Mouse (Mus musculus): Measurements from ENCODE around the gene Coro1a.
"Not testable (repeated sequence)": the region's sequence is repeated elsewhere in the genome, so short reads cannot be mapped to it uniquely, and the experiment has no call there.

The Coro1a gene

DNA sequence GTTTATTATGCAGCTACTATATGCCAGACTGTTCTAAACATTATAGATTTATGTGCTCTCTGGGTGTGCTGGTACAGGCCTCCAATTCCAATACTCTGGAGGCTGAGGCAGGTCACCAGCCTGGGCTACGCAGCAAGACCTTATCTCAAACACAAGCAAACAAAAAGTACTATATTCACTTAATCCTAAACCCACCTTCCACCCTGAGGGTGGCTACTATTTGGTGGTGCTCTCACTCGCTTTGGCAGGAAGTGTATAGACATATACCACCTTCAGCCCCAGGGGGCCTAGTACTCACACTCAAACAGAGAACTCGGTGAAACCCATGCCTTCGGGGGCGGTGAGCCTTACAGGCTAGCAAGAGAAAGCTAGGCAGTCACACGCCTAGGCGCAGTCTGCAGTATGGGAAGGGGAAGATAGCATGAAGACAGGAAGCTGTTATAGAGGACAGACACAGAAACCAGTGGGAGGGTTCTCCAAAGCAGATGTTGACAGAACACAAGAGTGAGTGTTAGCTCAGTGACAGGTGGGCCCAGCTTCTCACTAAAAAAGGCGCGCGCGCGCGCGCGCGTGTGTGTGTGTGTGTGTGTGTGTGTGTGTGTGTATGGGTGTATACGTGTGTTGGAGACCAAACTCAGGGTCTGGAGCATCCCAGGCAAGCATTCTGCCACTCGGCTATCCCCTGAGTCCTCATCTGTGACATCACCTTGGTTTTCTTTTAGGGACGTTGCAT lies at the start of gene Coro1a:
Gene Coro1a, minus strand, starts transcription at position 346 of the 733 bp plus-strand sequence.
- no peak for DNase-seq (ENCODE audit: low read depth, low spot score)

DNA sequence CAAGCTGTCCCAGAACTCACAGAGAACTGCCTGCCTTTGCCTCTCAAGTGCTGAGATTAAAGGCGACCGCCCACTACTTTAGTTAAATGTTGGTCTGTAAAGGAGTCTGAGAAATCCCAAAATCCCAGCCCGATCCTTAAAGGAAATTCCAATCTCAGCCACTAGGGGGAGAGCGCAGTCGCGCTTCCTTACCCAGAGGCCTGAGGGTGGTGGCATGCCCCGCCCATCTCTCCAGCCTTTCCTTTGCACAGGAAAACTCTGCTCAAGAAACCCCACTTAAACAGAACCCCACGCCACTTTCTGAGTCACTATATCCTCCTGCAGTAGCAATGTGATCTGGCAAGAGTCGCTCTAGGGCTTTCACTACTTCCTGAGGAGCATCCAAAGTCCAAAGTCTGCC lies 47.3 kb upstream of the Coro1a start:
- no peak for DNase-seq (ENCODE audit: low read depth, low spot score)

DNA sequence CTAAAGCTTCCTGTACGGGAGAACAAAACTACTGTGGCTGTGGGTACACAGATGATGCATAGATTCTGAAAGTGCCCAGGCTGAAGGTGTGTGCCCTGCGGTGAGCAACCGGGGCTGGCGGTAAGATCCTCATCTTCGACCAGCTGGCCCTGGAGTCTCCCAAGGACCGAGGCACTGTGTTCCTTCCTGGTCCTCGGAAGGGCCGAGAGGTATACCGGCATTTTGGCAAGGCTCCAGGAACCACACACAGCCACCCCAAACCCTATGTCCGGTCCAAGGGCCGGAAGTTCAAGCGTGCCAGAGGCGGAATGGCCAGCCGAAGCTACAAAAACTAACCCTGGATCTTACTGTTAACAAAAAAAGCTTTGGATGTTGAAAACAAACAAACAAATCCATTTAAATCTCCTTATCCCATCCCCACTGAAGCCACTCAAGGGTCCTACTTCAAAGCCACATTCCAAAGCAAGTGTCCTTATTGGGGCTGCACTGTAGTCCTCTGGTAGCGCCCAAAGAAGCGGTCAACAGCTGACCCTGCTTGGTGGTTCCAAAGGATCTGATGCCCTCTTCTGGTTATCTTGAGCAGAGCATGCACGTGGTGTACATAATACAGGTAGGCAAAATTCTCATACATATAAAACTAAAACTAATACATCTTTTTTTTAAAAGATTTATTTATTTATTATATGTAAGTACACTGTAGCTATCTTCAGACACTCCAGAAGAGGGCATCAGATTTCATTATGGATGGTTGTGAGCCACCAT lies 42.2 kb upstream of the Coro1a start:
- DNase-seq (ENCODE audit: low read depth, low spot score), result no peak

DNA sequence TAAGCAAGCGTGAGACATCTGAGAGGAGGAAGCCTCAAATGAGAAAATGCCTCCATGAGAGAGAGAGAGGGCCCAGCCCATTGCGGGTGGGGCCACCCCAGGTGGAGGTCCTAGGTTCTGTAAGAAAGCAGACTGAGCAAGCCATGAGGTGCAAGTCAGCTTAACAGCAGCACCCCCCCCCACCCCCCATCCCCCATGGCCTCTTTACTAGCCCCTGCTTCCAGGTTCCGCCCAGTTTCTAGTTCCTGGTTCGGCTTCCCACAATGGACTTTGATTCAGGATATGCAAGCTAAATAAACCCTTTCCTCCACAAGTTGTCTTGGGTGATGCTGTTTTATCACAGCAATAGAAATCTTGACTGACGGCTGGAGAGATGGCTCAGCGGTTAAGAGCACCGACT lies 41.2 kb upstream of the Coro1a start:
- DNase-seq (ENCODE audit: low read depth, low spot score), result no peak

DNA sequence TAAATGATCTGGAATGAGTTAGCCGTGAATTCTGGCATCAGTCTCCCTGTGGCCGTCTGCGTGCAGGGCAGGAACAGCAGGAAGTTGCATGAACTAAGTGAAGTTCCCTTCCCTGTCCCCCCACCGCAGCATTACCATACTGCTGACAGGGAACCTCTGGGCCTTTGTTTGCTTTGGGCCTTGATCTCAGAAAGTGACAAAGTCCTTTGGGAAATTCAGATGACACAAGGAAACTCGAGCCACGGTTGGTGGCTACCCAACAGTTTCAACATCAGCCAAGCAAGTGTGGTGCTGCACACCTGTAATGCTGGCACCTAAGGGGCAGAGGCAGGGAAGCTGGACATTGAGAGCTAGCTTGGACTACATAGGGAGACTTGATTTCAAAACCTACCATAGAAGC lies 39.2 kb upstream of the Coro1a start:
- no peak for DNase-seq (ENCODE audit: low read depth, low spot score)

DNA sequence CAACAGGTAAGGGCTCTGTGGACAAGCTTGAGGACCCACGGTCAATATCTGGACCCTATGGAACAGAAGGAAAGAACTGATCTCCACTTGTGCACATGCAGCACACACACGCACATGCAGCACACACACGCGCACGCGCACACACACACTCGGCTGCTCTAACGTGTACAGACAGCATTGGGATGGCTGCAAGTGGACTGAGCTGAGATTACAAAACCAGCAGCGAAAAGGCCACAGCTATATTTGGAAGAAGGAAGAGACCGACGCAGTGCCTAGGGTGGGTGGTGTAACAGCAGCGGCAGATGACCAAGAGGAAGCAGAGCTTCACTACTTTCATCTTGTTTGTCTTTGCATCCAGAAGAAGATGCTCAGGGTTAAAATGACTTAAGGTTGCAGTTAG lies 38.5 kb upstream of the Coro1a start:
- no peak for DNase-seq (ENCODE audit: low read depth, low spot score)

DNA sequence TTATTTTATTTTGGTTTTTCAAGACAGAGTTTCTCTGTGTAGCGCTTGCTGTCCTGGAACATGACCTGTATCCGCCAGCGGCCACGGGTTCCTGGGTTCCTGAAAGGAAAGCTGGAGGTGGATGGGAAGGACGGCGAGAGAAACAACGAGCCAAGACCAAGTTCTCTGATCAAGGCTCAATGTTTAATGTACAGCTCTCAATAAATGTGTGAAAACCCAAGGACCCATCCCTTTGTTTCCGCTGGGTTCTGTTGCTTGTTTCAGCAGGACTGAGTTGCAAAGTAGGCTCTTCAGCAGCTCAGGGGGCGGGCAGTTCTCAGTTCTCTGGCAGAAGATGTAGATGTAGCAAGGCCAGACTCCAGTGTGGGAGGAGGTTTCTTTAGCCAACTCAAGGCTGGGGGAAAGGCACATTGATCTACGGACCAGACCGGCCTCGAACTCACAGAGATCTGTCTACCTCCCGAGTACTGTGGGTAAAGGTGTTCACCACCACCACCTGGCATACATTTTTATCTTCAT lies 34.4 kb upstream of the Coro1a start:
- DNase-seq (ENCODE audit: low read depth, low spot score), result no peak

DNA sequence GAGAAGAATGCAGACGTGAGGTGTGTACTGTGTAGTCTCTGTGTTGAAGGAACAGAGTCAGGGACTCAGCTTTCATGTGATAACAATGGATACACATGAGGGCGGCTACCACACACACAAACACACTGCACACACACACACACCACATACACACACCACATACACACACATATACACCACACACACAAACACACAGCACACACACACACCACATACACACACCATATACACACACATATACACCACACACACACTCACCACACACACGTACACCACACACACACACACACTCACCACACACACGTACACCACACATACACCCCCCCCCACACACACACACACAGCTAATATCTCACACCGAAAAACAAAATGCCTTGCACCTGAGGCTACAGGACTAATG lies 33.9 kb upstream of the Coro1a start:
- no peak for DNase-seq (ENCODE audit: low read depth, low spot score)

DNA sequence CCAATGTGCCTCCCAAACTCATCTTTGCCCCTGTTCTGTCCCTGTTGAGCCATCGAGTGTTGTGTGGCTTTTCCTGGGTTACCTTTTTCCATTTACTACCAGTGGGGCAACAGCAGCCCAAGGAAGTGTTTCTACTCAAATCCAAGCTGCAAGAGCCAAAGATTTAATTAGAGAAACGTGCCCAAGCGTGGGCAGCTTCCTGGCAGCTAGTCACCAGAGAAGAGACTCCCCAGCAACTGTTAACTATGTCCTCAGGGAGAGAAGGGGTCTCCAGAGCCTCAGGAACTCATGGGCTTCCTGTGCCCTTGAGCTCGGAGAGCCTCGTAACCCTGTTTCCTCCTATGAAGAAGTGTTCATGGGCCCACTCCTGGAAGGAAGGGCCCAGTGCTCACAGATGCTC lies 33.4 kb upstream of the Coro1a start:
- no peak for DNase-seq (ENCODE audit: low read depth, low spot score)

DNA sequence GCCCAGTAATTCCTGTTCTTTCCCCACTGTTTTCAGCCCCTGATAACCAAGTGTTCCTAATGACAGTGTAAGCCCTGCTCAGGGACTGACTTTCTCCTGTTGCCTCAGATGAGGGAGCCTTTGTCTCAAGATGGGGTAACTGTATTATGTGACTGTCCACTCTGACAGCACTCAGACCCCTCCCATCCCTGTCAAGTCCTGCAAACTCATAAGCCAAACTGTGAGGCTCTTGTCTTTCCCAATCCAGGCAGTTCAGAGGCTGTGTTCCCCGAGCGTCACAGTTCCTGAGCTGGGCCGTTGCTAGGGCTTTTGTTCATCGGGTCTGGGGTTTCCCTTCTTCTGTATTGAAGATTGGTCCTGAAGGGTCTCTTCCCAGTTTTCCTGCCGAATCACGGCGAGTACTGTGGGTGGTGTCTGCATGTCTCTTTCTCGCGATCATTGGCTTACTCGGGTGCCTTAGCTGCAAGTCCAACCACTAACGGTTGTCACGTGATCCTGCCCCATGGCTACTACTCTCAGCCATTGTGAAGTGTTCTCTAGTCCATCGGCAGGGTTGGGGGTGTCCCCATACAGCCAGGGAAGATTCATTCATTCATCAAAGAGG lies 32.6 kb upstream of the Coro1a start:
- DNase-seq (ENCODE audit: low read depth, low spot score), result no peak

DNA sequence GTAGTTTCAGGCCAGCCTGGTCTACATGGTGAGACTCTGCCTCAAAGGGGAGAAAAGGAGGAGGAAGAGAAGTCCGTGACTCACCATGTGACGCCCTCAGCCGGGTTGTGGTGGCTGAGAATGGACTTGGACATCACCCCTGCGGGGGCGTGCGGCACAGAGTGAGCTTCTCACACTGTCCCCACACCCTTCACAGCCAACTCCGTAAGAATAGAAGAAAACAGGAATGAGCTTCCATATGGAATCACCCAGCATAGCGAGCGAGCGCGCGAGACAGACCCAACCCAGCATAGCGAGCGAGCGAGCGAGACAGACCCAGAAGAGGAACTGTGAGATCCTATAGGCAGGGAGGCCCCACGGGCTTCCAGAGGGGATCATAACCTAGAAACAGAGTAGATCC lies 32.0 kb upstream of the Coro1a start:
- no peak for DNase-seq (ENCODE audit: low read depth, low spot score)

DNA sequence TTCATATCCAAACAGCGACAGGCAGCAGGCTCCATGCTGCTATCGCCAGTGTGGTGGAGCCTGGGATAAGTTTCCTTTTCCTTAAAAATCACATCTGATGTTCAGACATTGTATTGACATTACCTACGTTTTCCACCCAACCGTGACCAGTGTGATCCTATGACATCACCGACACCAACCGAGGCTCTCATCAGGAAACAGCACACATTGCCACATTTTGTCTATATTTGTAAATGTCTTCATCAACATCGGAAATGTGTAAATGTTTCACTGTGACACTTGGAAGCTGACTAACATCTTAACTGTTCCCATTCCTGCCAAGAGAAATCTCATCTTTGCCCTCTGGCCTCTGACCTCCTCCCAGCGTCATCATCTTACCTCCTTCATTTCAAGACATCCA lies 28.5 kb upstream of the Coro1a start:
- no peak for DNase-seq (ENCODE audit: low read depth, low spot score)

DNA sequence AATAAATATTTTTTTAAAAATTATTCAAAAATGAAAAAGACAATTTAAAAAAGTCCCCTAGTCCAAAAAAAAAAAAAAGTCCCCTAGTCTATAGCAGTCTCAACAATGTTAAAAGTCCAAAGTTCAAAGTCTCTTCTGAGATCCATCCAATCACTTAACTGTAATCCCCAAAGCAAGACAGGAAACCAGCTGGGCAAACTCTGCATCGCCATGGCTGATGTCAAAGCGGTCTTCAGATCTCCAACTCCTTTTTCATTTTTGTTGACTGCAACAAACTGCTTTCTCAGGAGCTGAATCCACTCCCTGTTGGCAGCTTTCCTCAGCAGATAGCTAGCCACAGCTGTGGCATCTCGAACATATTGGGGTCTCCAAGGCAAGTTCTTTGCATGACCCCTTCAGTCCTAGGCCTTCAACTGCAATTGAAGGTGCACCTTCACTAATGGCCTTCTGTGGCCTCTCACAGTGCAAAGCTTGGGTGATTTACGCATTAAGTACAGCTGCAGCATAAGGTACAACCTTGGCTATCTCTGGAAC lies 22.7 kb upstream of the Coro1a start:
- DNase-seq (ENCODE audit: low read depth, low spot score), result not testable (repeated sequence)

DNA sequence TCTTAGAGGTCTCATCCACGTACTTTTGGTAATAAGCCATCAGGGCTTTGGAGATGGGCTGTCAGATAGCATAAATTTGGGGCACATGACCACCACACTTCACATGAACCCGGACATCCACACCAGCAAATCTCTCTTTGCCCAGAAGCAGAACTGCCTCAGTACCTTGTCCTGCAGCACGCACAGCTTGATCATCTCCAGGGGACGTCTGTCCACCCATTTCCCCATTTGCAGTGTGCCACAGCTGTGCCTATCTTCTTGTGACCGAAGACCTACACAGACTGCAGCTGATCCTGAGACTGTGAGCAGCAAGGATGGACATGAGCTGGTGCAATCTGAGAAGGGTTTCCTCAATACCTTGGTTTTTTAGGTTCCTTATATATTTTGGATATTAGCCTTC lies 18.1 kb upstream of the Coro1a start:
- no peak for DNase-seq (ENCODE audit: low read depth, low spot score)

DNA sequence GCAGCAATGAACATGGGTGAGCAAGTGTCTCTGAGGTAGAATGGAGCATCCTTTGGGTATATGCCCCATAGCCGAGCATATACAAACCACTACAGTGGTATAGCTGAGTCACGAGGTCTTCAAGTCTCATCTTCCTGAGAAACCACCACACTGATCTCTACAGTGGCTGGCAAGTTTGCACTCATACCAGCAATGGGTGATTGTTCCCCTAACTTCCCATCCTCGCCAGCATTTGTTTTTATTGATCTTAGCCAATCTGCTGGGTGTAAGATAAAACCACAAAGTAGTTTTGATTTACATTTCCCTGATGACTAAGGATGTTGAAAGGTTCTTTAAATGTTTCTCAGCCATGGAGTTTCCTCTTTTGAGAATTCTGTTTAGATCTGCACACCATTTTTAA lies 17.5 kb upstream of the Coro1a start:
- no peak for DNase-seq (ENCODE audit: low read depth, low spot score)

DNA sequence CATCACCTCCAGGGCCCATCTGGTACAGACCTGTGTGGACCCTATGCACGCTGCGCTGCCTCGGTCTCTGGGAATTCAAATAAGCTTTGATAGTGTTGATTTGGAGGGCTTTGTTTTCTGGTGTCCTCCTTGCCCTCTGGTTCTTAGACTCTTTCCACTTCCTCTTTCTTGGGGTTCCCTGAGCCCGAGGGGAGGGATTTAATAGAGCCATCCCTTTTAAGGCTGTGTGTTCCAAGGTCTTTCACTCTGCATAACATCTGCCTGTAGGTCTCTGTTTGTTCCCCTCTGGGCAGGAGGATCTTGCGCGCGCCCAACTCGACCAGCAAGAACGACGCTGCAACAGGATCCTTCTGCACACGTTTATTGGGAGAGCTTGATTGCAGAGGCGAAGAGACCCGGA lies 14.0 kb upstream of the Coro1a start:
- DNase-seq (ENCODE audit: low read depth, low spot score), result no peak

DNA sequence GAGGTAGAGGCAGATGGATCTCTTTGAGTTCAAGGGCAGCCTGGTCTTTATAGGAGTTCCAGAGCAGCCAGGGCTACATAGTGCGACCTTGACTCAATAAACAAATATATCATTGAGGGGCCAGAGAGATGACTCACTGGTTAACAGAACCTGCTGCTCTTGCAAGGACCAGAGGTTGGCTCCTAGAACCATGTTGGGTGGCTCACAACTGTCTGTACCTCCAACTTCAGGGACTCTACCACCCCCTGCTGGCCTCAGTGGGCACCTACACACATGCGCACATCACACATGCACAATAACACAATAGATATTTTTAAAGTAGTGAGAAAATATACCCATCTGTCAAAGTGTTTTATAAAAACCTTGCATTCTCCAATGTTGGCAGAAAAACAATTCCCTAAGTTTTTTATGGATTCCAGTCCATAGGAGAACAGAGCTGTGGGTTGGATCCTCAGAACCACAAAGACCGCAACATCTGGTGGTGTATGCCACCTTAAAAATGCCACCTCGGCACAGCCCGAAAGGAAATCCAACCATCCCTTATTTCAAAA lies 11.3 kb upstream of the Coro1a start:
- no peak for DNase-seq (ENCODE audit: low read depth, low spot score)

DNA sequence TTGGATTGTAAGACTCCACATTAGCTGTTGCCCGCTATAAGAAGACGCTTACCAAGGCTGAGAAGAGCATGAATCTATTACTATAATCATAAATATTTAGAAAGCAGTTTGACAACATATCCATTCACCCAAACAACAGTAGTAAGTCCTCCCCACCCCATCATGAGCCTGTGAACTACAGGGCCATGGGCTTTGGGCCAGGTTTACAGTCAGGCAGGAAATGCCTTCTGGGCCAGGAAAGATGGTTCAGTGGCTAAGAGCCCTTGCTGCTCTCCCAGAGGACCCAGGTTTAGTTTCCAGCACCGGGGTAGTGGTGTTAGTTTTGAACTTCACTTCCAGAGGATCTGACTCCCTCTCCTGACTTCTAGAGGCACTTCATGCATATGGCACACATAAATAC lies 10.0 kb upstream of the Coro1a start:
- no peak for DNase-seq (ENCODE audit: low read depth, low spot score)

DNA sequence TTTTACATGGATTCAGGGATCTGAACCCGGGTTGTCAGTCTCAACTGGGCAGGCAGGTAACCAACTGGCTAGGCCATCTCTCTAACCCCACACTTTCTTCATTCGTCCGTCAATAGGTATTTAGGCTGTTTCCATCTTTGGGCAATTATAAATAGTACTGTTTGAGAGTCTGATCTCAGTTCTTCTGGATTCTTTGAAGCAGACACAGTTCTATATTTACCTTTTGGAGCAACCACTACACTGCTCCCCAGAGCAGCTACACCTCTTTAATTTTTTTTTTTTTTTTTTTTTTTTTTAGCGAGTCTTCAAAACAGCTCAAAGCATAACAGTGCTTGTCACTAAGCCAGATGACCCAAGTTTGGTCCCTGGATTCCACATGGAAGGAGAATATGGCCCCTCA lies 8.1 kb upstream of the Coro1a start:
- DNase-seq (ENCODE audit: low read depth, low spot score), result no peak

DNA sequence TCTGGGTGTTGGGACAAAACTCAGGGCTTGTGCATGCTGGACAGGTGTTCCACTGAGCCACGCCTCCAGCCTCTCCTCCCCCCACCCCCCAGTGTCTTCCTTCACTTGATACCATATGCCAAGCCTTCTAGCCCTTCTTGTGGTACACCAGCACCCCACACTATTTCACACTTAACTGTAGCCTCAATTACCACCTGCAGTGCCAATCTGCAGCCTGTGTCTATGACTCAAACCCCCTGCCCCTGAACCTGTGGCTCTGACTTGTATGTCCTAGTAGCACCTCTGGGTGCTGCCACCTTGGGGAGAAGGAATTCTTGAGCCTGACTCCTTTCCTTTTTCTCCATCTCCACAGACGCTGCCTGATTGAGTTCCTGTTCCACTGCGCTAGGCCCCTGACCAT lies 4.3 kb upstream of the Coro1a start:
- DNase-seq (ENCODE audit: low read depth, low spot score), result no peak

DNA sequence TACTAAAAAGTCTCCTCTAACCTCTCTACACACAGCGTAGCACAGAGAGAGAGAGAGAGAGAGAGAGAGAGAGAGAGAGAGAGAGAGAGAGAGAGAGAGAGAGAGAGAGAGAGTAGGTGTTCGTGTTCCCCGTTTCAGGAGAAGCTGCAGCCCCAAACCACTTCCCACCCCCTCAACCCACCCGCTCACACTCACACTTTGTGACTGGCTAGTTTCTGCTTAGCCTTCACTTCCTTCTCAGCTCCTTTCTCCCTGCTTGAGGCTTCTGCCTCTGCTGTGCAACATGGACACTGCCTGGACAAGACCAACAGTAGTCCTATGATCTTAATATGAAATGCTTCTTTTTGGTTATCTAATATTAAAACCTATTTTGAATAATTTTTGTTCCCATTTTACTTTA lies 2.7 kb upstream of the Coro1a start:
- no peak for DNase-seq (ENCODE audit: low read depth, low spot score)
